Mouse (Mus musculus): ENCODE measurements at regions not wholly inside any gene's neighbourhood (a gene's known extent, or its start where the extent isn't known, plus 50 kb on each side); places are given as distances from the start of the nearest gene placed in this dataset.

GRCm38 (mm10) chr10:96351320-96351719 lies 214.9 kb downstream of the Gm5426 start:
- TF ChIP-seq CTCF (conservative IDR thresholded peaks at IDR 0.05; ENCODE audit: low read length) (no peak), POU5F1 (IDR thresholded peaks at IDR 0.05; ENCODE audit: borderline replicate concordance, low read length) (no peak)
